Mouse (Mus musculus) c-Kit-positive CD71-positive TER-119-positive erythroid progenitor cells, embryonic 14.5 days (primary cell): ENCODE data around the gene Adap1.

ENCODE experiments used
- DNase-seq: peaks from one replicate; pipeline ENCODE4 v3.0.0-alpha.2; 2013; ENCODE audit warnings: low spot score

Gene Adap1

GRCm38 (mm10) chr5:139325395-139325966 lies at the start of gene Adap1:
TSS of gene Adap1 (minus strand) at chr5:139325622.
- DNase-seq, result peak; percentile 42

GRCm38 (mm10) chr5:139374841-139375240 lies 49.4 kb upstream of the Adap1 start:
- no peak for DNase-seq

- no peak for DNase-seq
Measured at GRCm38 (mm10) chr5:139373889-139374444, 48.5 kb upstream of the Adap1 start.

- no peak for DNase-seq
Measured at GRCm38 (mm10) chr5:139373126-139373525, 47.7 kb upstream of the Adap1 start.

DNA sequence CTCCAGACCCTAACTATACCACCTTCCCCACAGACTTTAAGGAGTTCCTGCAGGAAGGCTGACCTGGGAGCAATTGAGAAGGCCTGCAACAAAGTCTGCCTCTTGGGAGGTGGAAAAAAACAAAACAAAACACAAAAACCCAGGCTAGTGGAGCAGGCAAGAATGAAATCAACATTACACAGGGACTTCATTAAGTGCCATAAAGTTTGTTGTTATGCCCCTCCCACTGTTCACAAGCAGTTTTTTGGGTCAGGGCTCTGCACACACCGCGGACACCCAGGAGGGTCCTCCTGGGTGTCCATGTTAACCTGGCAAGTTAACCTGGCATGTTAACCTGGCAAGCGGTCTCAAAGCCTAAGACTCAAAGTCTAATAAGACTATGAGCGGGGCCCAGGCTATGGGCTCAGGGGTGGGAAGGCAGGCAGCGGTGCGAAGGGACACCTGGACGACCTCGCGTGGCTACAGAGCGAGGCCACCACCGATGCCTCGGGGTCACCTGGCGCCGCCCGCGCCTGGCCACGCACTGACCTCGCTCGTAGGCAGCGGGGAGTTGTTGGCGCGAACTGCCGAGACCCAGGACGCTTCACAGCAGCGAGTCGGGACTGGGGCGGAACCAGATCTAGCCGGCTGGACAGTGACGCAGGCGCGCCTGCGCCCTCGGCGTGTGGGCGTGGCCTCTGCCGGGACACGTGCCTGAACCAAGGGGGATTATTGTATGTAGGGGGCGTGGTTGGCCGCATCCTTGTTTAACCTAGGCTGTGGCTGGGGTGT lies 46.4 kb upstream of the Adap1 start:
- DNase-seq, result peak; percentile 91

GRCm38 (mm10) chr5:139371118-139371517 lies 45.7 kb upstream of the Adap1 start:
- DNase-seq, result no peak

DNA sequence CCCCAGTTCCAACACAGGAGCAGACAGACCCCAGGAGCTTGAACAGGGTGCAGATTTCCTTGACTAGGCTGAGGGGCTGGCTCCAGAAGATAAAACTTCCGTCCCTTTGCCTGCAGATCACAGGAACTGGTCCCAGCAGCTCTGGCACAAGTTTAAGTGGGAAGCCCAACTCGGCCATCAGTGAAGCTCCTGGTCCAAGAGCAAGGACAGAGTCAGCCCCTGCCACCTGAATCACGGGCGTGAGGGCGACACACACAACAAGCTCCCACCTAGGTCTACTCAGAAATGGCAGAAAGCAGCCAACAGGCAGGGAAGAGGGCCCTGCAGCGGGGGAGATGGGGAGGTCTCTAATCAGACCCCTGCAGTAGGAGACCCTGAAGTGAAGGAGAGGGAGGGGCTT lies 44.9 kb upstream of the Adap1 start:
- DNase-seq, result no peak

GRCm38 (mm10) chr5:139368638-139369320 lies 43.4 kb upstream of the Adap1 start:
- DNase-seq, result no peak

DNA sequence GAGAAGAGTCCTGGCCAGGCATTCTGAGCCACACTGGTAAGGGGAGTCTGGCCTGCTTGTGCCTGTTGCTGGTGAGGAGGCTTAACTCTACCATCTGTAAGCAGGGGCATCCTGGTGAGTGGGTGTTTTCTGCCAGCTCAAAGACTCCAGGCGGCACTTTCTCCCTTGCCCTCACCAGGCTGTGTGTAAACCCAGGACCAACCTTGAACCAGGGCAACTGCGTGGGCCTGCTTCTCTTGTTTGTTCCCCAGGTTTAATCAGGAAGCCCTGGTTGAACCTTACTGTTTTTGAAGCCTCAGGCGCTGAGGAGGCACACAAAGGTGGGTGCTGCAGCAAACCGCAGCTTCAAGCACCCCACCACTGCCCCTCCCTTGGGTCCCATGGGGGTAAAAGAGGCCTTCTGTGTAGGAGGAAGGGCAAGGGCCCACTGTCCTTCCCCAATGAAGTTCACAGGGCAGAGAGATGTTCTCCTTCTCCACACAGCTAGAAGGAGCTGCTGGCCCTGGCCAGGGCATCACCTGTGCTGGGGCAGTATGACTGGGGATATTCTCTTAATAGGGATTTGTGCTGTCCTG lies 42.5 kb upstream of the Adap1 start:
- no peak for DNase-seq

DNA sequence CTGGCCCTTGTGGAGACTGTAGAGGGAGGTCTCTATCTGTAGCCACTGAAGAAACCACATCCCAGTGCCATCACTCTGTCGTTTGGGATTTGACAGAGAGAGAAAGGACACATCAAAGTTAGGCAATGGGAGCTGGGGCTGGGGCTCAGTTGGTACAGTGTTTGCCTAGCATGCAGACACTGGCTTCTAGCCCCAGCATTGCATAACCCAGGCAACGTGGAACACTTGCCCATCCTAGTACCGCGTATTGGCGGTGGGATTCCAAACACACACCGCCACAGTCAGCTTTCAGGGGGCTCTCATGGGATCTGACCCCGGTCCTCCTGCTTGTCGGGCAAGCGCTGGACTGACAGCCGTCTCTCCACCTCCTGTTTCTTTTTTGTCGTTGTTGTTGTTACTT lies 41.1 kb upstream of the Adap1 start:
- DNase-seq, result no peak

DNA sequence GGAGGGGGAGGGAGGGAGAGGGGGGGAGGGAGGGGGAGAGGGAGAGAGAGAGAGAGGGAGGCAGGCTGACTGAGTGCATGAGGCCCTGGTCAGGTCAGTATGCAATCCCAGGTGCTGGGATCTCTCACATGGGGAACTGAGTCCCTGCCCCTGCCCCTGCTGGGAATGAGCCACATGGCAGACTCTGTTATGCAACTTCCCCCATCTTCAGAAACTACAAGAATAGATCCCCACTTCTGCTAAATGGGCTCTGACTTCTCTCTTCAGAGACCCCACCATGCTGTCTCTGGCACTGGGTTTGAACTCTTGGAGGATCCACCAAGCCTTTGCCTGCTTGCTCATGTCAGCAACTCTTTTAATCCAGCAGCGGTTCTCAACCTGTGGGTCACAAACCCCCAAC lies 40.4 kb upstream of the Adap1 start:
- DNase-seq, result no peak

DNA sequence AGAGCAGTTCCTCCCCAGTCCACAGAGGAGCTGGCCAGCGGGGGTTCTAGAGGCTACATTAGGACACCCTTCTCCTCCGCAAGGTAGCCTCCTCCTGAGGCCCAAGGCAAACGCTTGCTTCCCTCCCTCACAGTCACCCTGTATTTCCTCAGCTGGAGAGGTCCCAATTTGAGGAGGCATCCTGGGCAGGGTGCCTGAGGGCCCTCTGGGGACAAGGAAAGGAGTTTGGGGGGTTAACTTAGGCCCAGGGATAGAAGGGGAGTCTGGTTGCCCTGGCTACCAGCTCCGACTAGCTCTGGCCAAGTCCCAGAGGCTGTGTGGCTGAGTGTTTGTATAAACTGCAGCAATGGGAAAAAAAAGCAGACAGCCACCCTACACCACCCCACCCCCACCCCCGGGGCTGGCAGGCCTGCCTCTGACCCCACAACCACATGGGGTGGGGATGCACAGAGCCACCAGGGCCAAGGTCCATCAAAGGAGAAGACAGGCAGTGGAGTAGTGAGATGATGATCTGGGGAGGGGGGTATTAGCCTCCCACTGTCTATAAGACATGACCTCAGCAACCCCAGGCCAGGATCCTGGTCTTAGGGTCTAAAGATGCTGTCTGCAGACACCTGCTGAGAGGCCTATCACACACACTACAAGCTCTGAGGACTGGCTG lies 39.6 kb upstream of the Adap1 start:
- DNase-seq, result no peak

DNA sequence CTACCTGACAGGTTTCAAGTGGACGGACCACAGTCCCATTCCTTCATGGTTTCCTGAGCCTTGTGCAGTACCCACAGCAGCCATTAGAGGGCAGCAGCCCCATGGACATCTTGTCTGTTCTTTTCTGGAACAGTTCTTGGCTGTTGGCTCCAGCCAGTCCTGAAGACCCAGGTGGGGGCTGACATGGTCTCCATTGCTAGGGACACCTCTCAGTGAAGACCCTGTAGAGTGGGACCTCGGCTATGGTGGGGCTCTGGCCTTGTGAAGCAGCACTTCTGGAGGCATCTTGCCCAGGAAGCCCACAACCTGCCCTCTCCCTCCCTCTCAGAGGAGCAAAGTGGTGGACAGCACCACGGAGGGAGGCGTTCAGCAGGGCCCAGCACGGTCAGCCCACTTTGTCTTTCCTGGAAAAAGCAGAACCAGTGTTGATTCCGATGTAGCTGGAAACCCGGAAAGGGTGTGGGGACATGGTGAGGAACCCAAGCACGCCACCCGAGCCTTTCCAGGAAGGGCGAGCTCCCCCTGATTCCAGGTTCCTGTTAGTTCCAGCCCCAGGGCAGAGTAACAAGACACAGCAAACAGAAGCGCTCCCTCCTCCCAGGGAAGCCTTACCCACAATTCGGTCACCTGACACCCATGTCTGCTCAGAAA lies 39.0 kb upstream of the Adap1 start:
- peak; percentile 84 for DNase-seq

DNA sequence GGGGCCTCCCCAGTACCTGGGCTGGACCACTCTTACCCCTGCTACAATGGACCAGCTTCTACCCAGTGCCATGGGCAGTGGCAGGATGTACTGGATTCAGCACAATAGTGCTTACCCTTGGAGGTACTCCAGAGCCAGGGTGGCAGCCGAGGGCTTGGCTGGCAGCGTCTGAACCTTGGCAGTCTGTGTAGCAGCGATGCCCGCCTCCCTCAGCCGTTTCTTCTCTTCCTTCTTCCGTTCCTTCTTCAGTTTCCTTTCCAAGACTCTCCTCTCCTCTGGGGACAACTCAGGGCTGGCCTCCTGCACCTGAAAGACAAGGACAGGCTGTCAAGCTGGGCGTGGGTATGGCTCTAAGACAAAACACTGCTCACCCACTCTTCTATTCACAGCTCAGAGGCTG lies 38.4 kb upstream of the Adap1 start:
- no peak for DNase-seq

DNA sequence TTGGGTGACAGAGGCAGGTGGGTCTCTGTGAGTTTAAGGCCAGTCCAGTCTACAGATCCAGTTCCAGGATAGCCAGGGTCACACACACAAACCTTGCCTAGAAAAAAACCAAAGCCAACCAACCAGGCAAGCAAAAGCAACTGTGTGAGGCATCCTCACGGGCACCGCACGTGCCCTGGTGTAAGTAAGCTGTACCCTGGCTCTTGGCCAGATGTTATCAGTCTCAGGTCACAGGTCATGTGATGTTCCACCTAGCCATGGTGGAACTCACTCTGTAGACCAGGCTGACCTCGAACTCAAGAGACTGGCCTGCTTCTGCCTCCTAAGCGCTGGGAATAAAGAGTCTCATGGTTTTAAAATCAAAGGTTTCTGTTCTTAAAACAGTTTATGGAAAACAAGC lies 33.8 kb upstream of the Adap1 start:
- no peak for DNase-seq

GRCm38 (mm10) chr5:139358653-139359052 lies 33.2 kb upstream of the Adap1 start:
- DNase-seq, result no peak

DNA sequence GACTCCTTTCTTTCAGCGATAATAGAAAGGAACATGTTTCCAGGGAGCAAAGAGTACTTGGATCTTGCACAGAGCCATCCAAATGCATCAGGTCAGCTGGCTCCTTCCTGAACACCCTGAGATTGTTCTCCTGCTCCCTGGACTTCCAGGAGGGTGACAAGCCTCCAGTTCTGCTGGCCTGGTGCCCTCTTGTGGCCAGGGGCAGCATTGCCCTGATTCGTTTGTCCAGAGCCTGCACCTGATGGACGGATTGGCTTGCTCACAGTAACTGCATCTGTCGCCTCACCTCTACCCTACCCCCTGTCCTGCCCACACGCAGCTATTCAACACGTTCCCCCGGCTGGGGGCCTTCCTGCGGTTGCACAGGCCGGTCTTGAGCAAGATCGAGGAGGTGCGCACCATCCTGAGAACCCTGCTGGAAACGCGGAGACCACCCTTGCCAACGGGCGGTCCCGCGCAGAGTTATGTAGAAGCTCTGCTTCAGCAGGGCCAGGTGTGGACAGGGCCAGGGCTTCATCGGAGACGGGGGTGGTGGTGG lies 29.9 kb upstream of the Adap1 start:
- DNase-seq, result peak; percentile 68

DNA sequence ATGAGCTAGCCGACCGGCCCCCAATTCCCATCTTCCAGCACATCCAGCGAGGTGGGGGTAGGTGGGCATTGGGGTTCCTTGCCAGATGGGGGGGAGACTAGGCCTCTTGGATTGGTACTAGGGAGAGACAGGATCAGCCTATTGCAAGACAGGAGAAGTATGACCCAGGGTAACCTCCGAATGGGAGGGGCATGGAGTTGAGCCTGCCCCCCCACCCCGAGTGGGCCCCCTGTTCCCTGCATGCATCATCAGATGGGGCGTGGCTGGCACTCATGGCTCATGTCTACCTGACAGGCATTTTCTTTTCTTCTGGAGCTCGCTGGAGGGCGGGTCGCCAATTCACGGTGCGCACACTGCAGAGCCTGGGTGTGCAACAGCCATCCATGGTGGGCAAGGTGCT lies 28.5 kb upstream of the Adap1 start:
- DNase-seq, result no peak

- DNase-seq, result peak; percentile 80
Measured at GRCm38 (mm10) chr5:139353496-139353895, 28.1 kb upstream of the Adap1 start.

DNA sequence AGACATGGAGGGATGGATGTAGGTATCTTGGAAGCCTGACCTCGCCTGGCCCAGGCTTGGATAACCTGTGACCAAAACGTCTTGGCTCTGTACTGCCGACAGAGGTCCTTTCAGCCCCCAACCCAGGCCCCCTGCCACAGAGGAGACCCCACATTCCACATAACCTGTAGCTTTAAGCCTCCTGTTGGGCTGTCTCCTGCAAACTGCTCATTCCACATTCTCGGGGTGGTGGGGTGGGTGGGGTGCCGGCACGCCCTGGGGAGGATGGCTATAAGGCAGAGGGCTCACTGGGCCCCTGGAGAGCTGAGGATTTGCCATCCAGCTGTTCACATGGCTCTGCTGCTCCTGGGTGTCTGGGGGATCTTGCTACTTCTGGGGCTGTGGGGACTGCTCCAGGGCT lies 26.9 kb upstream of the Adap1 start, which contains the start of gene Cyp2w1:
Gene Cyp2w1 (plus strand): TSS at position 301 of the 400 bp plus-strand sequence.
- DNase-seq, result no peak

DNA sequence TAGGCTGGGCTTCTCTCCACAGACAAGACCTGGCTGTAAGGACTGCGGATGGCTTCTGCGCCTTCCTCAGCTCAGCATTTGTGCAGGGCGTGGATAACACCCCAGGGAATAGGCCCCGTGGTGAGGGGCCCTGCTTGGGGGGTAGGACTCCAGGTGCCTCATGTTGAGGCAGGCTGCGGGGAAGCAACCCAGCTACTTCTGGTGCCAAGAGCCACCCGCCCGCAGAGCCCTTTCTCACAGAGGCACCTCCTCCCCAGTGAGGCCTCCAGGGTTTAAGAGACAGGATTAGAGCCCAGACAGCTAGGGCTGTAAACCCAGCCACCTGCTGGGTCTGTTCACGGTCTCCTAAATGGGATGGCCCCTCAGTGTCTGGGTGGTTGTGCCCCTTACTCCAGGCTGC lies 26.2 kb upstream of the Adap1 start:
- DNase-seq, result no peak
